ENCODE assay signal across 14 mouse cellular contexts in the genomic region with DNA sequence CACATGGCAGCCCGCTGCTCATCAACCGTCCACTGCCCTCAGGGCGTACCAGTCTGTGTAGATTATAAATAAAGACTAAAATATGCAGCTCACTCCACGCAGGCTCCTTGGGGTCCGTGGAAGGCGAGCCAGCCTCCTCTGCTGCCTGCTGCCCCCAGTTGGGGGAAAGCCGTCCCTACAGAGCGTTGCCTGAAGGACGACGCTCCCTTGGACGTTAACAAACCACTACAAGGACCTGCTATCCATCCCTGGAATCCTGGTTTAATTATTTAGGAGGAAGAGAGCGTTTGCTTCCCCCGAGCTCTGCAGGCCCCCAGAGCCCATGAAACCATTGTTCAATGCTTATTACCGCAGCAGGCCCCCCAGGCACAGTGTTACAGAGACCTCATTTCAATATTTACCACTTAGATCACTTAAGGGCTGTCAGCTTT.
DNase-seq lines count a peak whose midpoint lies in the region; ATAC-seq lines count a peak whose summit lies in the region.
"Had no signal": no experiment of that assay in that cellular context is flagged by ENCODE, and none has a peak within 500 bp of the region (broad histone marks: within the 10 kb centered on the region; RNA-seq: fewer than 3 reads in every experiment).

No protein-coding gene starts in this region.

- H3K4me2 ChIP-seq in midbrain, embryonic 11.5 days = no peak overlapping the region
- H3K4me2 ChIP-seq in midbrain, embryonic 15.5 days = peak overlapping the region; percentile 11
- H3K4me2 ChIP-seq: liver, embryonic 12.5 days had no signal

- no peaks in the 10 kb centered on the region for H3K4me1 ChIP-seq in midbrain, embryonic 11.5 days (ENCODE audit: control insufficient read depth, insufficient read depth, low read length)
- 0 out of 2 replicates have a peak, but pooled peaks cover 6% of the 10 kb centered on the region for H3K4me1 ChIP-seq in midbrain, embryonic 10.5 days
- H3K4me1 ChIP-seq in midbrain, embryonic 15.5 days = peaks cover 17% of the 10 kb centered on the region
- H3K4me1 ChIP-seq: liver, embryonic 12.5 days had no signal

- H3K4me3 ChIP-seq in midbrain, embryonic 11.5 days (ENCODE audit: low read depth, low read length) = no peak overlapping the region
- no peak overlapping the region for H3K4me3 ChIP-seq in midbrain, embryonic 10.5 days
- no peak overlapping the region for H3K4me3 ChIP-seq in midbrain, embryonic 15.5 days
- H3K4me3 ChIP-seq: liver, embryonic 12.5 days had no signal

- peak; percentile 48 for DNase-seq in embryo, embryonic 11 days
- no peak for DNase-seq in embryo, embryonic 10.5 days (ENCODE audit: low spot score)
- DNase-seq in midbrain, embryonic 11.5 days (ENCODE audit: low spot score, missing footprints) = peak; percentile 78
- no peak for DNase-seq in midbrain, embryonic 10.5 days (ENCODE audit: low spot score)
- no peak for DNase-seq in cerebellum, adult 9-10 months
- DNase-seq in layer of hippocampus, adult 11-12 months (ENCODE audit: low spot score) = no peak
- no peak for DNase-seq in left cerebral cortex, adult 11 months (ENCODE audit: low spot score)
- DNase-seq: cerebellum, adult 2 months; kidney, adult 2 months; right cerebral cortex, postnatal 25 days; thymus, postnatal 14 days had no signal

- H3K27ac ChIP-seq in midbrain, embryonic 11.5 days (ENCODE audit: low read depth, low read length) = no peak overlapping the region
- H3K27ac ChIP-seq in midbrain, embryonic 10.5 days (replicated peaks) = no peak overlapping the region
- 0 out of 2 replicates have a peak overlapping the region, but pooled peaks have one; percentile 1 for H3K27ac ChIP-seq in midbrain, embryonic 15.5 days
- H3K27ac ChIP-seq: liver, embryonic 12.5 days had no signal

- 52% methylated on average over 14 of the region's 14 CpGs for WGBS in midbrain, embryonic 11.5 days
- WGBS in midbrain, embryonic 10.5 days = 59% methylated on average over 14 of the region's 14 CpGs
- 23% methylated on average over 14 of the region's 14 CpGs for WGBS in midbrain, embryonic 15.5 days

- H3K9me3 ChIP-seq in midbrain, embryonic 11.5 days (ENCODE audit: control insufficient read depth, low read length) = no peaks in the 10 kb centered on the region
- no peaks in the 10 kb centered on the region for H3K9me3 ChIP-seq in midbrain, embryonic 10.5 days (replicated peaks)
- H3K9me3 ChIP-seq in midbrain, embryonic 15.5 days = no peaks in the 10 kb centered on the region
- H3K9me3 ChIP-seq: liver, embryonic 12.5 days had no signal

- H3K9ac ChIP-seq in midbrain, embryonic 11.5 days (ENCODE audit: low read length) = no peak overlapping the region
- H3K9ac ChIP-seq in midbrain, embryonic 15.5 days = no peak overlapping the region
- H3K9ac ChIP-seq: liver, embryonic 12.5 days had no signal

- no peaks in the 10 kb centered on the region for H3K36me3 ChIP-seq in midbrain, embryonic 11.5 days (ENCODE audit: control insufficient read depth, insufficient read depth, low read length)
- no peaks in the 10 kb centered on the region for H3K36me3 ChIP-seq in midbrain, embryonic 10.5 days
- H3K36me3 ChIP-seq in midbrain, embryonic 15.5 days (replicated peaks) = no peaks in the 10 kb centered on the region
- H3K36me3 ChIP-seq: liver, embryonic 12.5 days had no signal

- ATAC-seq in midbrain, embryonic 11.5 days (ENCODE audit: low FRiP score) = peak; percentile 55; the same call in 1 of the 2 replicates
- peak; percentile 87 for ATAC-seq in midbrain, embryonic 15.5 days (replicated peaks)
- ATAC-seq: liver, embryonic 12.5 days had no signal

- no peaks in the 10 kb centered on the region for H3K27me3 ChIP-seq in midbrain, embryonic 11.5 days (ENCODE audit: control insufficient read depth, insufficient read depth, low read length)
- peaks cover 8% of the 10 kb centered on the region; the same call in 1 of the 2 replicates for H3K27me3 ChIP-seq in midbrain, embryonic 10.5 days (ENCODE audit: low read depth, poor library complexity, severe bottlenecking)
- no peaks in the 10 kb centered on the region for H3K27me3 ChIP-seq in midbrain, embryonic 15.5 days (replicated peaks)
- H3K27me3 ChIP-seq: CH12.LX had no signal

Comparison
In these comparisons a context has a peak if more than half of its experiments do, and no peak if none do; other contexts are left out.
1. DNase-seq: peak in embryo, embryonic 11 days (single experiment) and midbrain, embryonic 11.5 days (single experiment); none in embryo, embryonic 10.5 days (single experiment), midbrain, embryonic 10.5 days (single experiment), cerebellum, adult 9-10 months (single experiment), layer of hippocampus, adult 11-12 months (single experiment) and left cerebral cortex, adult 11 months (single experiment).